Mouse (Mus musculus): ENCODE data around the gene Prkaca. TPM values are rescaled to one million over a fixed set of nuclear protein-coding genes. Genes with fewer than 3 reads are reported as not detected.

The Prkaca gene
- total RNA-seq, 4 experiments from 2014 or later: 314 to 382 (median 360) TPM

GRCm38 (mm10) chr8:84038015-84038414 is 65.2 kb downstream of the Prkaca start:
- peak; percentile 62 for DNase-seq (ENCODE audit: low spot score)

- DNase-seq (ENCODE audit: low spot score): peak; percentile 76
These were observed 66.3 kb downstream of the Prkaca start for GRCm38 (mm10) chr8:84039050-84039449.

GRCm38 (mm10) chr8:84042066-84042947 is 69.5 kb downstream of the Prkaca start, which contains the start of gene Il27ra:
Gene Il27ra, minus strand, starts transcription at chr8:84042589.
- peak; percentile 79 for DNase-seq (ENCODE audit: low spot score)

- DNase-seq (ENCODE audit: low spot score): peak; percentile 44
These were observed 70.2 kb downstream of the Prkaca start for GRCm38 (mm10) chr8:84042948-84043342.

- no peak for DNase-seq (ENCODE audit: low spot score)
These were observed 71.3 kb downstream of the Prkaca start for GRCm38 (mm10) chr8:84044103-84044502.

DNA sequence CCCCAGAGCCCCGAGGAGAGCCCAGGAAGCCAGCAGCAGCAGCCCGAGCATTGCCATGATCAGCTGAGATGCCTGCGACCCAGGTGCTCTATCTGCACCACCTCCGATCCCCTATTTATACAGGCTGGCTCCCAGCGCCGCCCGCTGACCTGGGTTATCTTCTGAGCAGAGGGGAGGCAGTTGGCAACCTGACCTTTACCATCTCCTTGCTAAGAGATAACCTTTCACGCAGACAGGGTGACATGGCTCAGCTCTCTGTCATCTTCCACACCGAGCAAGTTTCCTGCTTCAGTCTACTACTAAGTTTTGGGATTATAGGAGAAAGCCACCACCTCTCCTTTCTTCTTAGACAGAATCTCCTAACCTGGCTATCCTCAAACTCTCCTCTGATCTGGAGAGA is 72.1 kb downstream of the Prkaca start, which contains the start of gene Rln3:
Rln3 (minus strand) TSS at position 101 of the 400 bp plus-strand sequence.
- DNase-seq (ENCODE audit: low spot score): no peak

Small RNA genes lying within 50 kb of the gene (microRNA-seq; reads per million reads assigned to microRNA genes)
- gene Gm44330 (not detected), gene Gm44450 (not detected), gene Mir1199 (13.4 reads per million, percentile 30 among the genes with 10 or more reads in this experiment), gene Mir8111 (9.2 reads per million, percentile 23 among the genes with 10 or more reads in this experiment)

Other genes with a start within 250 kb of the Prkaca start
- 10 to 100 TPM; 42.4 to 50.4 (median 43.5) TPM for gene Adgre5, start 231.7 kb upstream of the Prkaca start, total RNA-seq (2022)
- gene Adgrl1, start 72.9 kb upstream of the Prkaca start, total RNA-seq (2022): 10 to 100 TPM; 10.8 to 17.6 (median 14.2) TPM
- gene Gm10644, start 17.8 kb upstream of the Prkaca start, total RNA-seq (2022): 1 to 10 TPM; 1.3 to 2.5 (median 1.9) TPM
- 1 to 10 TPM in 3 of 4 experiments, under 1 TPM in 1; 0.81 to 2.4 (median 1.7) TPM for gene Asf1b, start 17.5 kb upstream of the Prkaca start, total RNA-seq (2022)
- gene Samd1, start 24.7 kb downstream of the Prkaca start, total RNA-seq (2022): 10 to 100 TPM; 26.4 to 28.5 (median 27.2) TPM
- under 1 TPM in 3 of 4 experiments, not detected in 1; 0.25 to 0.50 (median 0.33) TPM for gene 1700067K01Rik, start 28.5 kb downstream of the Prkaca start, total RNA-seq (2022)
- 1 to 10 TPM; 1.6 to 4.0 (median 3.2) TPM for gene 2210011C24Rik, start 39.2 kb downstream of the Prkaca start, total RNA-seq (2022)
- under 1 TPM; 0.11 to 0.41 (median 0.23) TPM for gene Palm3, start 48.5 kb downstream of the Prkaca start, total RNA-seq (2022)
- gene Il27ra, start 69.6 kb downstream of the Prkaca start, total RNA-seq (2022): 1 to 10 TPM; 2.7 to 4.5 (median 3.1) TPM
- not detected for gene Rln3, start 72.0 kb downstream of the Prkaca start, total RNA-seq (2022)
- 1 to 10 TPM; 4.6 to 7.5 (median 5.4) TPM for gene Gm10643, start 92.1 kb downstream of the Prkaca start, total RNA-seq (2022)
- gene Rfx1, start 93.8 kb downstream of the Prkaca start, total RNA-seq (2022): 10 to 100 TPM in 1 of 4 experiments, 1 to 10 TPM in 3; 6.7 to 10.0 (median 9.2) TPM
- gene Dcaf15, start 131.8 kb downstream of the Prkaca start, total RNA-seq (2022): 1 to 10 TPM; 6.3 to 8.2 (median 8.0) TPM
- gene Podnl1, start 153.0 kb downstream of the Prkaca start, total RNA-seq (2022): under 1 TPM in 2 of 4 experiments, not detected in 2; 0.11 TPM
- gene Cc2d1a, start 174.9 kb downstream of the Prkaca start, total RNA-seq (2022): 10 to 100 TPM; 10.9 to 14.6 (median 12.3) TPM
- 1 to 10 TPM in 1 of 4 experiments, under 1 TPM in 3; 0.17 to 1.2 (median 0.31) TPM for gene 4930432K21Rik, start 175.0 kb downstream of the Prkaca start, total RNA-seq (2022)
- gene Nanos3, start 212.2 kb downstream of the Prkaca start, total RNA-seq (2022): 1 to 10 TPM in 3 of 4 experiments, under 1 TPM in 1; 0.98 to 1.7 (median 1.5) TPM

All from heart, adult 8-10 months (tissue).